Comparison of ENCODE assay signal across 22 mouse cellular contexts in the genomic region with DNA sequence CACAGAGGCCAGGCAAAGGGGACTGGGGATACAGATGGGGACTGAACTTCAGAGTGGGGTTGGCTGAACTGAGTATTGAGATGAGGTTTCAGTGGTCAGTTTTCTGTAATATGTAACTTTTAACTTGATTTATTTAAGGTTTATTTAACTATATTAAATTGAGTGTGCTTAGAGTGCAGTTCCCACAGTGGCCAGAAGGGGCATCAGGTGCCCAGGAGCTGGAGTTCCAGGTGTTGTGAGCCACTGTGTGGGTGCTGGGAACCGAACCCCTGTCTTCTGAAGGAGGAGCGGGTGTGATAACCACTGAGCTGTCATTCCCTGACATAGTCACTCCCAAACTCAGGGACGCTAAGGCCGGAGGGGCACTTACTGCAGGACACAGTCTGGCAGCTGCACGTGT. TPM values are rescaled to one million over a fixed set of nuclear protein-coding genes. Genes with fewer than 3 reads are reported as not detected.
A peak's percentile ranks its signal among the peaks of the same experiment; 100 is the strongest.
DNase-seq lines count a peak whose midpoint lies in the region; ATAC-seq and TF ChIP-seq lines count a peak whose summit lies in the region.
"Had no signal": no experiment of that assay in that cellular context is flagged by ENCODE, and none has a peak within 500 bp of the region (broad histone marks: within the 10 kb centered on the region; RNA-seq: fewer than 3 reads in every experiment).

No protein-coding gene starts in this region.

- no peaks in the 10 kb centered on the region for H3K4me1 ChIP-seq in hindbrain, postnatal 0 days (ENCODE audit: insufficient read depth, low read length)
- no peaks in the 10 kb centered on the region for H3K4me1 ChIP-seq in hindbrain, embryonic 12.5 days
- no peaks in the 10 kb centered on the region for H3K4me1 ChIP-seq in lung, embryonic 14.5 days (ENCODE audit: insufficient read depth)
- 0 out of 2 replicates have a peak, but pooled peaks cover 3% of the 10 kb centered on the region for H3K4me1 ChIP-seq in E14TG2a.4 (replicated peaks; ENCODE audit: low read depth, low read length)
- no peaks in the 10 kb centered on the region for H3K4me1 ChIP-seq in G1E (ENCODE audit: insufficient read depth, low read depth, low read length)
- H3K4me1 ChIP-seq: forebrain, embryonic 12.5 days; heart, embryonic 12.5 days had no signal

- H3K27me3 ChIP-seq in hindbrain, postnatal 0 days (ENCODE audit: insufficient read depth, low read length): no peaks in the 10 kb centered on the region
- H3K27me3 ChIP-seq in hindbrain, embryonic 12.5 days: no peaks in the 10 kb centered on the region
- H3K27me3 ChIP-seq in lung, embryonic 14.5 days (ENCODE audit: insufficient read depth, low read length): no peaks in the 10 kb centered on the region
- H3K27me3 ChIP-seq in E14TG2a.4 (ENCODE audit: insufficient read depth, low read length): no peaks in the 10 kb centered on the region
- H3K27me3 ChIP-seq in G1E (ENCODE audit: insufficient read depth, low read length): peaks cover 60% of the 10 kb centered on the region
- H3K27me3 ChIP-seq: heart, embryonic 12.5 days had no signal

- DNase-seq in hindbrain, postnatal 0 days (ENCODE audit: low spot score): no peak
- DNase-seq in lung, embryonic 14.5 days: no peak
- no peak for DNase-seq in lung, postnatal 25 days (ENCODE audit: low spot score)
- no peak for DNase-seq in G1E (ENCODE audit: low spot score)
- DNase-seq in retina, postnatal 1 day: no peak
- no peak for DNase-seq in kidney, adult 11 months
- DNase-seq: adrenal gland, postnatal 14 days; kidney, adult 8-10 months; layer of hippocampus, adult 9-11 months; left cerebral cortex, postnatal 4 days; lung, adult 18-20 months; right cerebral cortex, postnatal 4 days had no signal

- peak; percentile 59 for TF ChIP-seq CTCF in hindbrain, postnatal 0 days (IDR thresholded peaks at IDR 0.05; ENCODE audit: low read depth)
- TF ChIP-seq CTCF in lung, embryonic 14.5 days (IDR thresholded peaks at IDR 0.05; ENCODE audit: low read depth): peak; percentile 32; the same call in 1 of the 2 replicates
- TF ChIP-seq CTCF in E14TG2a.4 (conservative IDR thresholded peaks at IDR 0.05; ENCODE audit: low read length): peak; percentile 83
- TF ChIP-seq CTCF in G1E (IDR thresholded peaks at IDR 0.05; ENCODE audit: low read depth, low read length): peak; percentile 20

- no peak overlapping the region for H3K4me3 ChIP-seq in hindbrain, postnatal 0 days (ENCODE audit: low read length)
- no peak overlapping the region for H3K4me3 ChIP-seq in hindbrain, embryonic 12.5 days
- no peak overlapping the region for H3K4me3 ChIP-seq in lung, embryonic 14.5 days (ENCODE audit: low read depth, low read length)
- no peak overlapping the region for H3K4me3 ChIP-seq in E14TG2a.4 (replicated peaks; ENCODE audit: low read length)
- H3K4me3 ChIP-seq in G1E (ENCODE audit: low read depth, low read length): no peak overlapping the region
- H3K4me3 ChIP-seq: forebrain, embryonic 12.5 days; heart, embryonic 12.5 days; myocyte had no signal

- H3K9me3 ChIP-seq in hindbrain, postnatal 0 days (ENCODE audit: low read length): no peaks in the 10 kb centered on the region
- H3K9me3 ChIP-seq in hindbrain, embryonic 12.5 days (replicated peaks): peaks cover 17% of the 10 kb centered on the region
- H3K9me3 ChIP-seq in lung, embryonic 14.5 days (ENCODE audit: low read depth, low read length): 0 out of 2 replicates have a peak, but pooled peaks cover 3% of the 10 kb centered on the region
- peaks cover 4% of the 10 kb centered on the region; the same call in 1 of the 2 replicates for H3K9me3 ChIP-seq in E14TG2a.4 (ENCODE audit: low read length)
- peaks cover 4% of the 10 kb centered on the region for H3K9me3 ChIP-seq in G1E (replicated peaks)

- peaks cover 48% of the 10 kb centered on the region for H3K36me3 ChIP-seq in hindbrain, postnatal 0 days (ENCODE audit: insufficient read depth, low read length)
- H3K36me3 ChIP-seq in hindbrain, embryonic 12.5 days: peaks cover 84% of the 10 kb centered on the region
- no peaks in the 10 kb centered on the region for H3K36me3 ChIP-seq in lung, embryonic 14.5 days (ENCODE audit: insufficient read depth)
- H3K36me3 ChIP-seq in E14TG2a.4 (ENCODE audit: insufficient read depth, low read length) (peaks cover 12% of the 10 kb centered on the region), G1E (replicated peaks) (no peaks in the 10 kb centered on the region)
- H3K36me3 ChIP-seq: heart, embryonic 12.5 days had no signal

- H3K9ac ChIP-seq in hindbrain, postnatal 0 days (replicated peaks; ENCODE audit: low read length): no peak overlapping the region
- no peak overlapping the region for H3K9ac ChIP-seq in hindbrain, embryonic 12.5 days
- no peak overlapping the region for H3K9ac ChIP-seq in lung, embryonic 14.5 days
- H3K9ac ChIP-seq: forebrain, embryonic 12.5 days; heart, embryonic 12.5 days had no signal

- no peak overlapping the region for H3K27ac ChIP-seq in hindbrain, postnatal 0 days
- no peak overlapping the region for H3K27ac ChIP-seq in hindbrain, embryonic 12.5 days
- H3K27ac ChIP-seq in lung, embryonic 14.5 days (ENCODE audit: low read depth): no peak overlapping the region
- H3K27ac ChIP-seq: forebrain, embryonic 12.5 days had no signal

- no peak for ATAC-seq in hindbrain, postnatal 0 days
- no peak for ATAC-seq in hindbrain, embryonic 12.5 days (ENCODE audit: low FRiP score)
- ATAC-seq in lung, embryonic 14.5 days (ENCODE audit: insufficient read depth): no peak
- ATAC-seq in G1E (ENCODE audit: extremely low read depth, insufficient number of reproducible peaks, low FRiP score, poor library complexity, severe bottlenecking): no peak

- H3K4me2 ChIP-seq in hindbrain, postnatal 0 days (ENCODE audit: low read depth, low read length): no peak overlapping the region
- H3K4me2 ChIP-seq in hindbrain, embryonic 12.5 days (replicated peaks): no peak overlapping the region
- no peak overlapping the region for H3K4me2 ChIP-seq in lung, embryonic 14.5 days
- H3K4me2 ChIP-seq: forebrain, embryonic 12.5 days; heart, embryonic 12.5 days had no signal

- 95% methylated on average over 5 of the region's 5 CpGs for WGBS in hindbrain, postnatal 0 days
- 97% methylated on average over 5 of the region's 5 CpGs for WGBS in hindbrain, embryonic 12.5 days
- 93% methylated on average over 5 of the region's 5 CpGs for WGBS in lung, embryonic 14.5 days

RNA-seq across cellular contexts. Expression of a gene that starts 8.3 kb away (rescaled TPM):
- total RNA-seq in hindbrain, postnatal 0 days (2014; rRNA removed): 0.31 and 0.58 TPM in 2 replicates
- 0.15 and 0.25 TPM in 2 replicates for polyA plus RNA-seq in hindbrain, postnatal 0 days (2015; fragmentation: Nextera tagmentation; extraction: Ambion mirVana)
- polyA plus RNA-seq in hindbrain, embryonic 12.5 days (2016; fragmentation: Nextera tagmentation; extraction: Ambion mirVana): not detected in 2 replicates
- 0.23 TPM in 1 of 2 replicates, not detected in the other for polyA plus RNA-seq in lung, embryonic 14.5 days (2014; fragmentation: Nextera tagmentation; extraction: Ambion mirVana)
- total RNA-seq in G1E (2014; fragmentation: Nextera tagmentation) (not detected in 2 replicates), G1E (2017) (not detected in 2 replicates)
- polyA plus RNA-seq in G1E (2012): not detected in 2 replicates
- total RNA-seq: adrenal gland, postnatal 14 days; megakaryocyte-erythroid progenitor cell, adult 5-6 weeks had no signal
- polyA plus RNA-seq: forebrain, embryonic 12.5 days; hindbrain, embryonic 11.5 days; urinary bladder, adult 2 months had no signal

RNA-seq across cellular contexts. Expression of a gene that starts 20.5 kb away (rescaled TPM):
- 169 and 197 TPM in 2 replicates for total RNA-seq in hindbrain, postnatal 0 days (2014; rRNA removed)
- 66.7 and 70.2 TPM in 2 replicates for polyA plus RNA-seq in hindbrain, postnatal 0 days (2015; fragmentation: Nextera tagmentation; extraction: Ambion mirVana)
- polyA plus RNA-seq in hindbrain, embryonic 12.5 days (2016; fragmentation: Nextera tagmentation; extraction: Ambion mirVana): 33.7 and 36.8 TPM in 2 replicates
- not detected in 2 replicates for polyA plus RNA-seq in lung, embryonic 14.5 days (2014; fragmentation: Nextera tagmentation; extraction: Ambion mirVana)
- total RNA-seq in G1E (2014; fragmentation: Nextera tagmentation) (not detected in 2 replicates), G1E (2017) (0.06 and 0.11 TPM in 2 replicates)
- not detected in 2 replicates for polyA plus RNA-seq in G1E (2012)
- total RNA-seq: megakaryocyte-erythroid progenitor cell, adult 5-6 weeks had no signal

RNA-seq across cellular contexts. Expression of a gene that starts 22.8 kb away (rescaled TPM):
- total RNA-seq in hindbrain, postnatal 0 days (2014; rRNA removed): 64.1 and 89.3 TPM in 2 replicates
- polyA plus RNA-seq in hindbrain, postnatal 0 days (2015; fragmentation: Nextera tagmentation; extraction: Ambion mirVana): 21.7 and 21.9 TPM in 2 replicates
- 14.0 and 15.6 TPM in 2 replicates for polyA plus RNA-seq in hindbrain, embryonic 12.5 days (2016; fragmentation: Nextera tagmentation; extraction: Ambion mirVana)
- 3.4 and 3.6 TPM in 2 replicates for polyA plus RNA-seq in lung, embryonic 14.5 days (2014; fragmentation: Nextera tagmentation; extraction: Ambion mirVana)
- total RNA-seq in G1E (2014; fragmentation: Nextera tagmentation) (7.0 and 7.1 TPM in 2 replicates), G1E (2017) (2.6 and 3.2 TPM in 2 replicates)
- 1.8 and 1.9 TPM in 2 replicates for polyA plus RNA-seq in G1E (2012)

RNA-seq across cellular contexts. Expression of a gene that starts 26.5 kb away (rescaled TPM):
- total RNA-seq in hindbrain, postnatal 0 days (2014; rRNA removed): not detected in 2 replicates
- polyA plus RNA-seq in hindbrain, postnatal 0 days (2015; fragmentation: Nextera tagmentation; extraction: Ambion mirVana): 0.26 TPM in 1 of 2 replicates, not detected in the other
- polyA plus RNA-seq in hindbrain, embryonic 12.5 days (2016; fragmentation: Nextera tagmentation; extraction: Ambion mirVana): not detected in 2 replicates
- polyA plus RNA-seq in lung, embryonic 14.5 days (2014; fragmentation: Nextera tagmentation; extraction: Ambion mirVana): not detected in 2 replicates
- not detected in 2 replicates for total RNA-seq in G1E (2014; fragmentation: Nextera tagmentation)
- total RNA-seq in G1E (2017): not detected in 2 replicates
- polyA plus RNA-seq in G1E (2012): not detected in 2 replicates
- total RNA-seq: adrenal gland, postnatal 14 days; left cerebral cortex, postnatal 4 days; megakaryocyte-erythroid progenitor cell, adult 5-6 weeks had no signal
- polyA plus RNA-seq: embryonic facial prominence, embryonic 14.5 days; forebrain, embryonic 12.5 days; hindbrain, embryonic 11.5 days; stomach, embryonic 16.5 days; urinary bladder, adult 2 months had no signal

RNA-seq across cellular contexts. Expression of a gene that starts 27.3 kb away (rescaled TPM):
- 69.7 and 80.9 TPM in 2 replicates for total RNA-seq in hindbrain, postnatal 0 days (2014; rRNA removed)
- 52.3 and 56.1 TPM in 2 replicates for polyA plus RNA-seq in hindbrain, postnatal 0 days (2015; fragmentation: Nextera tagmentation; extraction: Ambion mirVana)
- 86.4 and 94.5 TPM in 2 replicates for polyA plus RNA-seq in hindbrain, embryonic 12.5 days (2016; fragmentation: Nextera tagmentation; extraction: Ambion mirVana)
- 52.6 and 55.8 TPM in 2 replicates for polyA plus RNA-seq in lung, embryonic 14.5 days (2014; fragmentation: Nextera tagmentation; extraction: Ambion mirVana)
- total RNA-seq in G1E (2014; fragmentation: Nextera tagmentation): 34.2 and 43.3 TPM in 2 replicates
- 39.3 and 40.8 TPM in 2 replicates for total RNA-seq in G1E (2017)
- 69.8 and 96.7 TPM in 2 replicates for polyA plus RNA-seq in G1E (2012)

Comparison
In these comparisons a context has a peak if more than half of its experiments do, and no peak if none do; other contexts are left out.
1. CTCF ChIP-seq: peak in every context shown above with its lines; median percentile 83 in E14TG2a.4; 59 in hindbrain, postnatal 0 days; 32 in lung, embryonic 14.5 days; 20 in G1E.
2. RNA of a gene that starts 20.5 kb away (polyA plus RNA-seq): 66.7 to 70.2 TPM in hindbrain, postnatal 0 days and 33.7 to 36.8 TPM in hindbrain, embryonic 12.5 days; not detected in lung, embryonic 14.5 days and not detected in G1E; every median in the first group is over 10 times any median in the second.